Mouse (Mus musculus): ENCODE measurements around the gene Lonp2. TPM values are rescaled to one million over a fixed set of nuclear protein-coding genes. Genes with fewer than 3 reads are reported as not detected.

Gene Lonp2
- polyA plus RNA-seq, 1 experiment from 2014 or later = 61.4 TPM

GRCm38 (mm10) chr8:86642682-86643081, 18.8 kb downstream of the Lonp2 start:
- Histone ChIP-seq H3K4me3 (replicated peaks; ENCODE audit: low read length) (no peak overlapping the region), H3K9me3 (replicated peaks; ENCODE audit: control insufficient read depth, low read length) (no peaks in the 10 kb centered on the region), H3K27ac (ENCODE audit: low read length) (no peak overlapping the region), H3K36me3 (ENCODE audit: control insufficient read depth, insufficient read depth, low read length) (peaks cover 13% of the 10 kb centered on the region), H3K27me3 (ENCODE audit: control insufficient read depth, insufficient read depth, low read length) (no peaks in the 10 kb centered on the region), H3K4me1 (ENCODE audit: control insufficient read depth, insufficient read depth, low read length) (no peaks in the 10 kb centered on the region), H3K4me2 (ENCODE audit: low read depth, low read length) (no peak overlapping the region), H3K9ac (ENCODE audit: low read length) (no peak overlapping the region)
- ATAC-seq (ENCODE audit: insufficient read depth, low FRiP score) = no peak
- 78% methylated on average over 3 of the region's 3 CpGs for WGBS

DNA sequence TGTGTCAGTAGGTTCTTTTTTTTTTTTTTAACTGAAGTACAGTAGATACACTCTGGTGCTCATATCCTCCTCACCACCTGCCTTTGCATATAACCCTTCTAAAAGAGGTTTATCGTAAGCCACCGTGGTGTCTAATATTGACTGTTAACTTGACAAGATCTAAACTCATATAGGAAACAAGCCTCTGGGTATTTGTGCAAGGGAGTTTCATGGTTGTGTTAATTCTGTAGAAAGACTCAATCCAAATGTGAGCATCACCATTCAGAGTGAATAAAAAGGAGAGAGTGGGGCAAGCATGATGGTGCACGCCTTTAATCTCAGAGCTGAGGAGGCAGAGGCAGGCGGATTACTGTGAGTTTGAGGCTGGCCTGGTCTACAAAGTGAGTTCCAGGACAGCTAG, 20.8 kb downstream of the Lonp2 start:
- H3K36me3 ChIP-seq (ENCODE audit: control insufficient read depth, insufficient read depth, low read length) = peaks cover 4% of the 10 kb centered on the region; the same call in 1 of the 2 replicates
- no peak overlapping the region for H3K27ac ChIP-seq (ENCODE audit: low read length)
- ATAC-seq (ENCODE audit: insufficient read depth, low FRiP score) = no peak
- no peaks in the 10 kb centered on the region for H3K9me3 ChIP-seq (replicated peaks; ENCODE audit: control insufficient read depth, low read length)
- 91% methylated on average over 4 of the region's 4 CpGs for WGBS
- no peaks in the 10 kb centered on the region for H3K4me1 ChIP-seq (ENCODE audit: control insufficient read depth, insufficient read depth, low read length)
- H3K27me3 ChIP-seq (ENCODE audit: control insufficient read depth, insufficient read depth, low read length) = no peaks in the 10 kb centered on the region
- no peak overlapping the region for H3K9ac ChIP-seq (ENCODE audit: low read length)
- no peak overlapping the region for H3K4me3 ChIP-seq (replicated peaks; ENCODE audit: low read length)
- H3K4me2 ChIP-seq (ENCODE audit: low read depth, low read length) = no peak overlapping the region

GRCm38 (mm10) chr8:86647771-86648170, 23.9 kb downstream of the Lonp2 start:
- no peak overlapping the region for H3K9ac ChIP-seq (ENCODE audit: low read length)
- 0 out of 2 replicates have a peak, but pooled peaks cover 2% of the 10 kb centered on the region for H3K36me3 ChIP-seq (ENCODE audit: control insufficient read depth, insufficient read depth, low read length)
- no peak overlapping the region for H3K27ac ChIP-seq (ENCODE audit: low read length)
- no peaks in the 10 kb centered on the region for H3K4me1 ChIP-seq (ENCODE audit: control insufficient read depth, insufficient read depth, low read length)
- H3K4me3 ChIP-seq (replicated peaks; ENCODE audit: low read length) = no peak overlapping the region
- no peaks in the 10 kb centered on the region for H3K27me3 ChIP-seq (ENCODE audit: control insufficient read depth, insufficient read depth, low read length)
- no peaks in the 10 kb centered on the region for H3K9me3 ChIP-seq (replicated peaks; ENCODE audit: control insufficient read depth, low read length)
- no peak overlapping the region for H3K4me2 ChIP-seq (ENCODE audit: low read depth, low read length)
- WGBS = 91% methylated on average over 3 of the region's 3 CpGs
- no peak for ATAC-seq (ENCODE audit: insufficient read depth, low FRiP score)

GRCm38 (mm10) chr8:86651416-86651815, 27.6 kb downstream of the Lonp2 start:
- no peak overlapping the region for H3K4me2 ChIP-seq (ENCODE audit: low read depth, low read length)
- no peaks in the 10 kb centered on the region for H3K4me1 ChIP-seq (ENCODE audit: control insufficient read depth, insufficient read depth, low read length)
- no peak for ATAC-seq (ENCODE audit: insufficient read depth, low FRiP score)
- H3K27ac ChIP-seq (ENCODE audit: low read length) = no peak overlapping the region
- H3K9ac ChIP-seq (ENCODE audit: low read length) = no peak overlapping the region
- H3K4me3 ChIP-seq (replicated peaks; ENCODE audit: low read length) = no peak overlapping the region
- 75% methylated on average over 5 of the region's 5 CpGs for WGBS
- no peaks in the 10 kb centered on the region for H3K27me3 ChIP-seq (ENCODE audit: control insufficient read depth, insufficient read depth, low read length)
- no peaks in the 10 kb centered on the region for H3K9me3 ChIP-seq (replicated peaks; ENCODE audit: control insufficient read depth, low read length)
- H3K36me3 ChIP-seq (ENCODE audit: control insufficient read depth, insufficient read depth, low read length) = no peaks in the 10 kb centered on the region

- Histone ChIP-seq H3K9ac (ENCODE audit: low read length) (no peak overlapping the region), H3K27ac (ENCODE audit: low read length) (no peak overlapping the region), H3K4me1 (ENCODE audit: control insufficient read depth, insufficient read depth, low read length) (no peaks in the 10 kb centered on the region), H3K4me3 (replicated peaks; ENCODE audit: low read length) (no peak overlapping the region), H3K4me2 (ENCODE audit: low read depth, low read length) (no peak overlapping the region), H3K27me3 (ENCODE audit: control insufficient read depth, insufficient read depth, low read length) (no peaks in the 10 kb centered on the region), H3K36me3 (ENCODE audit: control insufficient read depth, insufficient read depth, low read length) (no peaks in the 10 kb centered on the region), H3K9me3 (replicated peaks; ENCODE audit: control insufficient read depth, low read length) (no peaks in the 10 kb centered on the region)
- WGBS = 88% methylated on average over 2 of the region's 2 CpGs
- ATAC-seq (ENCODE audit: insufficient read depth, low FRiP score) = no peak
Observed at GRCm38 (mm10) chr8:86652546-86652945, 28.7 kb downstream of the Lonp2 start.

- Histone ChIP-seq H3K9me3 (replicated peaks; ENCODE audit: control insufficient read depth, low read length) (no peaks in the 10 kb centered on the region), H3K36me3 (ENCODE audit: control insufficient read depth, insufficient read depth, low read length) (peaks cover 1% of the 10 kb centered on the region), H3K27me3 (ENCODE audit: control insufficient read depth, insufficient read depth, low read length) (no peaks in the 10 kb centered on the region), H3K4me3 (replicated peaks; ENCODE audit: low read length) (no peak overlapping the region), H3K27ac (ENCODE audit: low read length) (no peak overlapping the region), H3K4me1 (ENCODE audit: control insufficient read depth, insufficient read depth, low read length) (no peaks in the 10 kb centered on the region), H3K4me2 (ENCODE audit: low read depth, low read length) (no peak overlapping the region), H3K9ac (ENCODE audit: low read length) (no peak overlapping the region)
- no peak for ATAC-seq (ENCODE audit: insufficient read depth, low FRiP score)
- 91% methylated on average over 1 of the region's 1 CpGs for WGBS
Observed at GRCm38 (mm10) chr8:86654578-86654977, 30.7 kb downstream of the Lonp2 start.

GRCm38 (mm10) chr8:86668750-86669149, 44.9 kb downstream of the Lonp2 start:
- no peak overlapping the region for H3K4me2 ChIP-seq (ENCODE audit: low read depth, low read length)
- no peak overlapping the region for H3K9ac ChIP-seq (ENCODE audit: low read length)
- peak overlapping the region; percentile 46; the same call in 1 of the 2 replicates for H3K27ac ChIP-seq (ENCODE audit: low read length)
- H3K4me1 ChIP-seq (ENCODE audit: control insufficient read depth, insufficient read depth, low read length) = no peaks in the 10 kb centered on the region
- H3K9me3 ChIP-seq (replicated peaks; ENCODE audit: control insufficient read depth, low read length) = no peaks in the 10 kb centered on the region
- no peaks in the 10 kb centered on the region for H3K27me3 ChIP-seq (ENCODE audit: control insufficient read depth, insufficient read depth, low read length)
- peak; percentile 77 for ATAC-seq (ENCODE audit: insufficient read depth, low FRiP score)
- 0 out of 2 replicates have a peak, but pooled peaks cover 6% of the 10 kb centered on the region for H3K36me3 ChIP-seq (ENCODE audit: control insufficient read depth, insufficient read depth, low read length)
- no peak overlapping the region for H3K4me3 ChIP-seq (replicated peaks; ENCODE audit: low read length)

DNA sequence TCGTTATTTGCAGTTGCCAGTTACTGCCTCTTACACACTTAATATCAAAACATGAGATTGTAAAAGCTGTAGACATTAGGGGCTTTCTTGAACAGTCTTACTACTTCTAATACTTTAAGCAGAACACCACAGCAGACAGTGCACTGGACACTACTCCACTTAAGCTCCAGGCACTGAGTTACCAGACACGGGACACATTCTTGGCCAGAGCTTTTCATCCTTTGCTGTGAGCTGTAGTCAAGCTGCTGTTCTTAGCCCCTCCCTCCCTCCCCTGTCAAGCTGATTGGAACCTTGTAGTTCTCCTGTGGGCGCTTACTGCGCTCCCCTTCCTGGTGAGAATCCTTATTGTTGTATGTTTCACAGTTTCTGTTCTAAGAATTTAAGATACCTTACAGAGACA, 45.4 kb downstream of the Lonp2 start:
- Histone ChIP-seq H3K9ac (ENCODE audit: low read length) (no peak overlapping the region), H3K36me3 (ENCODE audit: control insufficient read depth, insufficient read depth, low read length) (0 out of 2 replicates have a peak, but pooled peaks cover 6% of the 10 kb centered on the region), H3K4me1 (ENCODE audit: control insufficient read depth, insufficient read depth, low read length) (no peaks in the 10 kb centered on the region), H3K4me3 (replicated peaks; ENCODE audit: low read length) (no peak overlapping the region), H3K27me3 (ENCODE audit: control insufficient read depth, insufficient read depth, low read length) (no peaks in the 10 kb centered on the region), H3K4me2 (ENCODE audit: low read depth, low read length) (no peak overlapping the region), H3K9me3 (replicated peaks; ENCODE audit: control insufficient read depth, low read length) (no peaks in the 10 kb centered on the region), H3K27ac (ENCODE audit: low read length) (peak overlapping the region; percentile 46; the same call in 1 of the 2 replicates)
- peak; percentile 76 for ATAC-seq (ENCODE audit: insufficient read depth, low FRiP score)
- WGBS = 50% methylated on average over 4 of the region's 4 CpGs

DNA sequence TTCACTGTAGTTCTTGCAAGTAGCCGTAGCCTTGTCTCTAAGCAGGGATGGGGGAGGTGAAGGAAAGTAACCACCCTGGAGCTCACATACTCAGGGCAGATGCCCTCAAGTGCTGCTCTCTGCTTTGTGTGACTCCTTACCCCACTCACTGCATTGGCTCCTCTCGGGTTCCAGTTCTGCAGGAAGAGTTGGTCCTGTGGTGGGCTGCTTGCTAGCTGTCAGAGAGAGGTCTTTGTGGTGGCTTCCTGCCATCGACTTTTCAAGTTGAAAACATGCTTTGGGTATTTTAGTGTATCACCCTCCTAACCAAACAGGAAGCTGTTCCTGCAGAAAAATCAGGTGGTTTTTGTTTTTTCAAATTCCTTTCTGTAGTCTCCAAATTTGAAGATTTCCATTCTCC, 62.8 kb downstream of the Lonp2 start:
- no peaks in the 10 kb centered on the region for H3K36me3 ChIP-seq (ENCODE audit: control insufficient read depth, insufficient read depth, low read length)
- WGBS = 70% methylated on average over 3 of the region's 3 CpGs
- no peak overlapping the region for H3K27ac ChIP-seq (ENCODE audit: low read length)
- no peaks in the 10 kb centered on the region for H3K27me3 ChIP-seq (ENCODE audit: control insufficient read depth, insufficient read depth, low read length)
- no peak for ATAC-seq (ENCODE audit: insufficient read depth, low FRiP score)
- no peak overlapping the region for H3K9ac ChIP-seq (ENCODE audit: low read length)
- no peak overlapping the region for H3K4me2 ChIP-seq (ENCODE audit: low read depth, low read length)
- no peaks in the 10 kb centered on the region for H3K9me3 ChIP-seq (replicated peaks; ENCODE audit: control insufficient read depth, low read length)
- H3K4me1 ChIP-seq (ENCODE audit: control insufficient read depth, insufficient read depth, low read length) = no peaks in the 10 kb centered on the region
- H3K4me3 ChIP-seq (replicated peaks; ENCODE audit: low read length) = no peak overlapping the region

GRCm38 (mm10) chr8:86692107-86692506, 68.3 kb downstream of the Lonp2 start:
- no peaks in the 10 kb centered on the region for H3K4me1 ChIP-seq (ENCODE audit: control insufficient read depth, insufficient read depth, low read length)
- no peak overlapping the region for H3K9ac ChIP-seq (ENCODE audit: low read length)
- no peaks in the 10 kb centered on the region for H3K36me3 ChIP-seq (ENCODE audit: control insufficient read depth, insufficient read depth, low read length)
- no peak overlapping the region for H3K4me2 ChIP-seq (ENCODE audit: low read depth, low read length)
- H3K27me3 ChIP-seq (ENCODE audit: control insufficient read depth, insufficient read depth, low read length) = no peaks in the 10 kb centered on the region
- no peak for ATAC-seq (ENCODE audit: insufficient read depth, low FRiP score)
- H3K9me3 ChIP-seq (replicated peaks; ENCODE audit: control insufficient read depth, low read length) = no peaks in the 10 kb centered on the region
- no peak overlapping the region for H3K4me3 ChIP-seq (replicated peaks; ENCODE audit: low read length)
- H3K27ac ChIP-seq (ENCODE audit: low read length) = no peak overlapping the region
- WGBS = 76% methylated on average over 1 of the region's 1 CpGs

Data from stomach, embryonic 16.5 days (tissue).